Mouse (Mus musculus) hindbrain, postnatal 0 days (tissue): ENCODE results near the gene Rnf146. TPM values are rescaled to one million over a fixed set of nuclear protein-coding genes. Genes with fewer than 3 reads are reported as not detected.
"Not testable (repeated sequence)": the region's sequence is repeated elsewhere in the genome, so short reads cannot be mapped to it uniquely, and the experiment has no call there.

Experiments
- ATAC-seq: fragments of 200-750 bp; cut with Nextera tagmentation; 2 replicates; pipeline ENCODE4 v1.8.0; 2017; ENCODE audit warnings: mild to moderate bottlenecking, moderate TSS enrichment, moderate library complexity
- DNase-seq: peaks from one replicate; pipeline ENCODE4 v3.0.0-alpha.2; 2015; ENCODE audit warnings: low spot score
- H3K27ac ChIP-seq: fragments of 300-500 bp; sonication (generic); 2 replicates; pipeline ENCODE4 v1.5.1; 2014; ENCODE audit warnings: mild to moderate bottlenecking
- H3K27me3 ChIP-seq: fragments of 300-500 bp; sonication (generic); 2 replicates; pipeline ENCODE4 v1.6.1; 2014; ENCODE audit warnings: low read length, mixed read lengths; ENCODE audit not compliant: insufficient read depth
- H3K36me3 ChIP-seq: fragments of 300-500 bp; sonication (generic); 2 replicates; pipeline ENCODE4 v1.6.1; 2014; ENCODE audit warnings: low read length, mixed read lengths; ENCODE audit not compliant: insufficient read depth
- H3K4me1 ChIP-seq: fragments of 300-500 bp; sonication (generic); 2 replicates; pipeline ENCODE4 v1.6.1; 2014; ENCODE audit warnings: antibody characterized with exemption, low read length, mixed read lengths; ENCODE audit not compliant: insufficient read depth
- H3K4me2 ChIP-seq: fragments of 300-500 bp; sonication (generic); 2 replicates; pipeline ENCODE4 v1.6.1; 2014; ENCODE audit warnings: low read depth, mild to moderate bottlenecking, low read length, moderate library complexity, mixed read lengths
- H3K4me3 ChIP-seq: fragments of 300-500 bp; sonication (generic); 2 replicates; pipeline ENCODE4 v1.5.1; 2014; ENCODE audit warnings: low read length
- H3K9ac ChIP-seq: fragments of 300-500 bp; sonication (generic); replicated peaks from 2 replicates; pipeline ENCODE4 v1.6.1; 2014; ENCODE audit warnings: mild to moderate bottlenecking, low read length, moderate library complexity, mixed read lengths
- H3K9me3 ChIP-seq: fragments of 300-500 bp; sonication (generic); 2 replicates; pipeline ENCODE4 v1.6.1; 2016; ENCODE audit warnings: low read length, mixed read lengths
- CTCF ChIP-seq: IDR thresholded peaks from 2 replicates; pipeline ENCODE4 v1.5.1; 2016; ENCODE audit warnings: antibody characterized with exemption, control low read depth, low read depth
- WGBS: fragments of 180-500 bp; shearing (Covaris S2); extraction: QIAGEN DNeasy Blood & Tissue Kit; methylation state at CpG from one replicate; pipeline ENCODE4 v1.1.7; 2014; 5-methylcytosine and 5-hydroxymethylcytosine counted together
- polyA plus RNA-seq: library from polyadenylated mRNA; unstranded; fragments of >200 nt; fragmentation: Nextera tagmentation; extraction: Ambion mirVana; gene quantifications from 2 replicates; pipeline ENCODE4 v1.2.1, GENCODE M21; 2015
- total RNA-seq: library from RNA; depleted of rRNA; stranded (reverse); fragments of >200 nt; gene quantifications from 2 replicates; pipeline ENCODE4 v1.2.3, GENCODE M21; 2014; rRNA removed

Gene Rnf146
- total RNA-seq (43.0 and 47.2 TPM in 2 replicates), polyA plus RNA-seq (56.3 and 61.7 TPM in 2 replicates)

DNA sequence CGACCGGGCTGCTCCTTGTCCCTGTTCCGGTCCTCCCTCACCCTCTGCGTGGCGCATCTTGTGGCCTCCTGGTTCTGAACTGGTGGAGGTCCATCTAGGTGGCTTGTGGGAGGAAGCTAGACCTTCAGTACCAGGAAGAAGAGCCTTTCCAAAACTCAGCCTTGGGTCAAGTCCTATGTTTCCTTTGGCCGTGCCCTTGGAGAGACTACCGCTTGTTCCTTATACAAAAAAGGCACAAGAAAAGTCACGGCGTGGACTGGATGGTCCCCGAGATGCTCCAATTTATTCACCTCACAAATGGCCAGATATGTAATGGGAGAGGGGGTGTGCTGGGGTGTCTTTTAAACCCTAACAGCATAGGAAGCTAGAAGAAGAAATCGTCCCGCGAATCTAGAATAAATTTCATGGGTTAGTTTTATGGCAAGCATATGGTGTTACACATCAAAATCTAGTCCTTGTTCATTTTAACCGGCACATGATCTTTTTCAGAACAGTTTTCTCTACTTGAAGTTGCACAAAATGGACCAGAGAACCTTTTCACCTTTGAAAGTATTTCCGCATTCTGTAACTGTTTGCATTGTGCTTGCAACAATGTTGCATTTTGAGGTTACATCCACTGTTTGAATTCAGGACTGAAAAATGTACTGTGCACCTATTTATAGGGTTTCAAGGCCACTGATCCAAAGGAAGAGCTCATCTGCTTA lies at the start of gene Rnf146:
Rnf146 (minus strand) TSS at position 246 of the 704 bp plus-strand sequence.
- no peaks in the 10 kb centered on the region for H3K36me3 ChIP-seq
- no peaks in the 10 kb centered on the region for H3K27me3 ChIP-seq
- H3K4me1 ChIP-seq: peaks cover 10% of the 10 kb centered on the region; the same call in 1 of the 2 replicates
- 6% methylated on average over 15 of the region's 15 CpGs for WGBS
- TF ChIP-seq CTCF: no peak
- ATAC-seq: no peak
- peak within 1 kb of the TSS; percentile 98 for H3K4me3 ChIP-seq
- H3K9me3 ChIP-seq: no peaks in the 10 kb centered on the region
- peak within 1 kb of the TSS; percentile 97 for H3K9ac ChIP-seq
- peak within 1 kb of the TSS; percentile 78 for H3K4me2 ChIP-seq
- peak within 1 kb of the TSS; percentile 100 for H3K27ac ChIP-seq
- DNase-seq: no peak

DNA sequence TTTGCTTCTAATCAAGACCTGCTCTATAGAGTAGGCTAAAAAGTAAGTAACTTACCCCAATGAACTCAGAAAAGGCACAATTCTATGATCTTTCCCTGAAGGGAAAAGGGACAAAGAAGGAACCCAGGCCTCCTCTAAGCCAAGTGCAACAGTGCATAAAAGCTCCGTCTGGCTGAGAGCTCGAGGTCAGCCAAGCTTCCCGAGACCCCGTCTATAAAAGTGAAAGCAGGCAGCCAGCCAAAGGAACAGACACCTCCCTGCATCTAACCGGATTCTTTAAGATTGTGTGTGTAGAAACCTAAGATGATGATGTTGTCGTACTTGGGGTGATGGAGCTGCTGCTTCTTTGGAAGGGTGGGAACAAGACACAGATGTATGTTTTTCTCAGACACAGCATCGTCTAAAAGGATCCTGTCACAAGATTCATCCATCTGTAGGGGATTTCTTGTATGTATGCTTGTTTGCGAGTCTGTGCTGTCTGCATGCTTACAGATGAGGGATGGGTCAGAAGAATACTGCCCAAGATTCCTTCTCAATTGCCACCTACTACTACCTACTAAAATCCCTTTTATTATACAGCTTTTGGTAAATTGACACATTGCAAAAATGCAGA lies 40.5 kb upstream of the Rnf146 start:
- Histone ChIP-seq H3K4me1 (no peaks in the 10 kb centered on the region), H3K4me3 (no peak overlapping the region; the same call in 1 of the 2 replicates), H3K36me3 (no peaks in the 10 kb centered on the region), H3K27me3 (no peaks in the 10 kb centered on the region), H3K9ac (no peak overlapping the region), H3K4me2 (peak overlapping the region; percentile 27), H3K9me3 (no peaks in the 10 kb centered on the region), H3K27ac (no peak overlapping the region)
- peak; percentile 83 for DNase-seq
- WGBS: 28% methylated on average over 8 of the region's 8 CpGs
- TF ChIP-seq CTCF: no peak
- peak; percentile 90 for ATAC-seq

DNA sequence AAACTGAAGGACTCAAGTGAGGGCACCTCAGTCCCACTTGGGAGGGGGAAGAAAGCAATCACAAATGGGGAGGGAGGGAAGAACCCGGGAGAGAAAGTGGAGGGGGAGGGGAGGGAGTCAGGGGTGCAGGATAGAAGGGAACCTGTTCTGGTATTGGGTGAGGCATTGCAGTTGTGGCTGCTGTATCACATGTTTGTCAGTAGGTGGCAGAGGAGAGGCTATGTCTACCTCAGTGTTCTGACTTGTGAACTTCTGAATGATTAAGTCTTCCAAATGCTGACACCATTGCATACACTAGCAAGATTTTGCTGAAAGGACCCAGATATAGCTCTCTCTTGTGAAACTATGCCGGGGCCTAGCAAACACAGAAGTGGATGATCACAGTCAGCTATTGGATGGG lies 32.6 kb upstream of the Rnf146 start:
- H3K9me3 ChIP-seq, H3K36me3 ChIP-seq, ATAC-seq, H3K27ac ChIP-seq, H3K27me3 ChIP-seq, DNase-seq, H3K4me2 ChIP-seq, H3K4me1 ChIP-seq, H3K9ac ChIP-seq, H3K4me3 ChIP-seq: not testable (repeated sequence)
- WGBS: 77% methylated on average over 2 of the region's 2 CpGs
- TF ChIP-seq CTCF: 0 out of 2 replicates have a peak, but pooled peaks have one; percentile 4

DNA sequence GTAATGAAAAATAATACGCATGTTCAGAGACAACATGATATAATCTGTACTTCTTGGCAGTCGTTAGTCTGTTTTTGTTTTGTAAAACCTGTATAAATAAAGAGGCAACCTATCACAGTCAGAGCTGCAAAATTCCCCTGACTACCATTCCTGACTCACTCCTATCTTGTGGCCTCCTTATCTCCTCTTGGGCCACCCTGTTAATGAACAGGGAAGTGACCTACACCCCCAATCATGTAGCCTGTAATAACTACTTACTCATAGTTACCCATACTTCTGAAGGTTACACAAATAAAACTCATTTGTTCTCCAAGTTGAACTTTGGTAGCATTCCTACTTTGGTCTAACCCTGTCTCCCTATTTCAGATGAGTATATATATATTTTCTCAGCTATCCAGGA lies 19.3 kb upstream of the Rnf146 start:
- Histone ChIP-seq H3K27me3 (no peaks in the 10 kb centered on the region), H3K9me3 (no peaks in the 10 kb centered on the region), H3K4me3 (no peak overlapping the region), H3K4me1 (no peaks in the 10 kb centered on the region), H3K36me3 (no peaks in the 10 kb centered on the region), H3K27ac (no peak overlapping the region), H3K4me2 (no peak overlapping the region), H3K9ac (no peak overlapping the region)
- 86% methylated on average over 2 of the region's 2 CpGs for WGBS
- TF ChIP-seq CTCF: no peak
- ATAC-seq (no peak), DNase-seq (no peak)

DNA sequence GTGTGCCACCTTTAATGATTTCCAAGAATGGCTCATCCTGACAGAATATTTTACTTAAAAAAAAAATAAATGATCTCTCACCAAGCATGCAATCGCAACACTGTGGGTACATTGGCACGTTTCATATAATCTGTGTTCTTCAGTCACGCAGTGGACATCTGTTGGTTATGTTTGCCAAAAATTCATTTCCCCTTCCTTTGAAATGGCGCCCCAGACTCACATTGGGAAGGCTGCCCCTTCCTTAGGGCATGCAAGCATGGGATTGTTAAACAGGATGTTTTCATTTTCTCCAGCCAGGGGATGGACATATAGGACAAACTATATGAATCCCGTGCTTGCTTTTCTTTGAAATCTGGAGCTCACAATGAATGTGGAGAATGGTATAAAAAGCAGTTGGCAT lies 11.8 kb upstream of the Rnf146 start:
- no peaks in the 10 kb centered on the region for H3K27me3 ChIP-seq
- H3K9me3 ChIP-seq: no peaks in the 10 kb centered on the region
- H3K9ac ChIP-seq: no peak overlapping the region
- no peak for TF ChIP-seq CTCF
- no peak overlapping the region for H3K4me2 ChIP-seq
- H3K4me3 ChIP-seq: no peak overlapping the region
- no peaks in the 10 kb centered on the region for H3K4me1 ChIP-seq
- DNase-seq (peak; percentile 32), ATAC-seq (no peak)
- no peaks in the 10 kb centered on the region for H3K36me3 ChIP-seq
- WGBS: 65% methylated on average over 5 of the region's 5 CpGs
- no peak overlapping the region for H3K27ac ChIP-seq

DNA sequence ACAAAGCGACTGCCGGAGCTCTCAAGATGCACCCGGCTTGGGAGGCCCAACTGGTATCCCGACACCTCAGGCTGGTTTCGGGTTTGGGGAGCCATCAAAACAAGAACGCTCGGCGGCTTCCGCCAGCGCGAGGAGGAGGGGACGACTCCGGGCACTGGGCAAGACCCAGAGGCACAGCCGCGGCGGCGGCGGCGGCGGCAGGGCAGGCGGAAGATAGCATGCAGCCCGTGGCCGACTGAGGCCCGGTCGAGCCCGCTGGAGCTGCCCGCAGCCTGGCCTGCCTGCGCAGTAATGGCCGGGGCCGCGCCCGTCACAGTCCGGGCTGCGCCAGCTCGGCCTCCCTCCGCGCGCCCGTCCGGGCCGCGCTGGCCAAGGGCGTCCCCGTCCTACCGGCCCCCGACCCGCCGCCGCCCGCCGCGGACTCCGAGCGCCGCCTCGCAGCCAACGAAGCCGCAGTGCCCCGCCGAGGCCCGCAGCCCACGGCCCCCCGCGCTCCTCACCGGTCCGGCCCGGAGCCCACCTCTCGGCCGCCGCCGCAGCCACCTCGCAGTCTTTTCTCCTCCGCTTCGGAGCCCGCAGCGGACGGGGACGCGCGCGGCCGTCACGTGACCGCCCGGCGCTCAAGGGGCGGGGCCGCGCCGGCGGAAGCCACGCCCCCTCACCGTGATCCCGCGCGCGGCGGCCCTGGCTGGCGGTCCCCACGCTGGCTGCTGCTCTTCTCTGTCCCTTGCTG lies 612 bp downstream of the Rnf146 start:
- ATAC-seq: peak; percentile 98

More for the DNA sequence above, 612 bp downstream of the Rnf146 start:
- Histone ChIP-seq H3K4me1 (peaks cover 11% of the 10 kb centered on the region; the same call in 1 of the 2 replicates), H3K4me2 (peak overlapping the region; percentile 78), H3K27ac (peak overlapping the region; percentile 100), H3K4me3 (peak overlapping the region; percentile 98), H3K9me3 (no peaks in the 10 kb centered on the region), H3K27me3 (no peaks in the 10 kb centered on the region), H3K9ac (peak overlapping the region; percentile 97), H3K36me3 (no peaks in the 10 kb centered on the region)
- TF ChIP-seq CTCF: no peak
- peak; percentile 95 for DNase-seq
- under 1% methylated on average over 55 of the region's 100 CpGs for WGBS
